Mouse (Mus musculus) bone marrow, adult 2 months (tissue): ENCODE measurements at regions not wholly inside any gene's neighbourhood (a gene's known extent, or its start where the extent isn't known, plus 50 kb on each side); places are given as distances from the start of the nearest gene placed in this dataset.

ENCODE experiments used
- CTCF ChIP-seq: fragments of 200-500 bp; IDR thresholded peaks from 2 replicates; pipeline ENCODE4 v1.5.1; 2011; ENCODE audit warnings: low read length, control low read depth; ENCODE audit not compliant: control insufficient read depth, insufficient read depth
- POLR2A ChIP-seq: fragments of 200-500 bp; IDR thresholded peaks from 2 replicates; pipeline ENCODE4 v1.6.1; 2011; ENCODE audit warnings: low read depth, mild to moderate bottlenecking, control low read depth, low read length, borderline replicate concordance; ENCODE audit not compliant: control insufficient read depth

- TF ChIP-seq POLR2A, result no peak
- TF ChIP-seq CTCF, result no peak
These were observed 240.3 kb downstream of the Dhx15 start for GRCm38 (mm10) chr5:51949996-51950395.
